21 mouse cellular contexts compared by ENCODE assay signal in the genomic region with DNA sequence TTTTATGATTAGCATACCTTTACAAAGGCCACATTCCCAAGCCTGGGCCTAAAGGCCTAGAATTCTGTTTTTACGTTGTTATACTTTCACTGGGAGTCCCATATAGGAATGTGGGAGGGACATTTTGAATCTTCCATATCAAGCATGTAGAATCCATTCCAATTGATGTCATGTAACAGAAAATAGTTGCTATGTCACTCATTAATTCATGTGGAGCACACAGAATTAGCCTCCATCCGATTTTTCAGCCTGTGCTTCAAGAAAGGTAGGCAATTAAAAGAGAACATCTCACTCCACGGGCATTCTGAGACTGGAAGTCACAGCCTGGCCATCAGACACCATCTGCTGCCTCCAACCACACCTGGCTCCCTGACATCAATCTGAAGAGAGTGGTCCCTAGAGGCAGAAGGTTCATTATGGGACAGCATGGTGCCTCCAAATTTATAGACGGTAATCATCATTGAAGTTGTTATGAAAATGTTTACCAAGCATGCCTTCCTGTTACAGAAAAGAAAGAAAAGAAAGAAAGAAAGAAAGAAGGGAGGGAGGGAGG.
DNase-seq lines count a peak whose midpoint lies in the region; ATAC-seq and TF ChIP-seq lines count a peak whose summit lies in the region.
"Had no signal": no experiment of that assay in that cellular context is flagged by ENCODE, and none has a peak within 500 bp of the region (broad histone marks: within the 10 kb centered on the region; RNA-seq: fewer than 3 reads in every experiment).

No protein-coding gene starts in this region.

- H3K36me3 ChIP-seq in hindbrain, embryonic 11.5 days (ENCODE audit: control insufficient read depth, insufficient read depth, low read length) = no peaks in the 10 kb centered on the region
- H3K36me3 ChIP-seq in hindbrain, embryonic 10.5 days = no peaks in the 10 kb centered on the region
- no peaks in the 10 kb centered on the region for H3K36me3 ChIP-seq in hindbrain, postnatal 0 days (ENCODE audit: insufficient read depth, low read length)
- no peaks in the 10 kb centered on the region for H3K36me3 ChIP-seq in limb, embryonic 10.5 days
- no peaks in the 10 kb centered on the region for H3K36me3 ChIP-seq in forebrain, postnatal 0 days (ENCODE audit: insufficient read depth)
- H3K36me3 ChIP-seq: embryonic facial prominence, embryonic 10.5 days; forebrain, embryonic 12.5 days; hindbrain, embryonic 15.5 days; midbrain, embryonic 15.5 days had no signal

- 55% methylated on average over 4 of the region's 4 CpGs for WGBS in hindbrain, embryonic 11.5 days
- 64% methylated on average over 4 of the region's 4 CpGs for WGBS in hindbrain, embryonic 10.5 days
- 43% methylated on average over 4 of the region's 4 CpGs for WGBS in hindbrain, postnatal 0 days
- WGBS in limb, embryonic 10.5 days = 67% methylated on average over 4 of the region's 4 CpGs
- 63% methylated on average over 4 of the region's 4 CpGs for WGBS in forebrain, postnatal 0 days

- peak; percentile 14 for DNase-seq in hindbrain, embryonic 11.5 days (ENCODE audit: low spot score)
- DNase-seq in hindbrain, embryonic 10.5 days (ENCODE audit: low spot score) = no peak
- DNase-seq in WW6 (ENCODE audit: low read depth, low spot score) = peak; percentile 1
- peak; percentile 33 for DNase-seq in cerebellum, adult 9-11 months
- peak; percentile 66 for DNase-seq in hindbrain, postnatal 0 days (ENCODE audit: low spot score)
- no peak for DNase-seq in limb, embryonic 10.5 days (ENCODE audit: low spot score)
- no peak for DNase-seq in frontal cortex, postnatal 14 days (ENCODE audit: low spot score in 2 of 2)
- DNase-seq in forebrain, postnatal 0 days = no peak
- DNase-seq: adrenal gland, postnatal 25 days; gastrocnemius, postnatal 36 days; kidney, adult 18-20 months; kidney, postnatal 14 days; lung, adult 18-20 months; lung, postnatal 14 days; thymus, postnatal 25 days had no signal

- H3K4me3 ChIP-seq in hindbrain, embryonic 11.5 days (ENCODE audit: low read depth, low read length) = no peak overlapping the region
- no peak overlapping the region for H3K4me3 ChIP-seq in hindbrain, embryonic 10.5 days
- no peak overlapping the region for H3K4me3 ChIP-seq in hindbrain, postnatal 0 days (ENCODE audit: low read length)
- H3K4me3 ChIP-seq in limb, embryonic 10.5 days = no peak overlapping the region
- no peak overlapping the region for H3K4me3 ChIP-seq in forebrain, postnatal 0 days (ENCODE audit: low read depth, low read length)
- H3K4me3 ChIP-seq: embryonic facial prominence, embryonic 10.5 days; forebrain, embryonic 12.5 days; hindbrain, embryonic 15.5 days; megakaryocyte, embryonic 14.5 days; midbrain, embryonic 15.5 days had no signal

- ATAC-seq in hindbrain, embryonic 11.5 days (ENCODE audit: low FRiP score) = no peak
- peak; percentile 68; the same call in 1 of the 2 replicates for ATAC-seq in hindbrain, postnatal 0 days
- ATAC-seq in forebrain, postnatal 0 days = no peak
- ATAC-seq: midbrain, embryonic 15.5 days had no signal

- H3K4me2 ChIP-seq in hindbrain, embryonic 11.5 days (replicated peaks; ENCODE audit: low read depth, low read length) = no peak overlapping the region
- H3K4me2 ChIP-seq in hindbrain, postnatal 0 days (ENCODE audit: low read depth, low read length) = no peak overlapping the region
- H3K4me2 ChIP-seq in forebrain, postnatal 0 days (ENCODE audit: low read depth) = no peak overlapping the region
- H3K4me2 ChIP-seq: forebrain, embryonic 12.5 days; hindbrain, embryonic 15.5 days; midbrain, embryonic 15.5 days had no signal

- H3K4me1 ChIP-seq in hindbrain, embryonic 11.5 days (replicated peaks; ENCODE audit: control insufficient read depth, insufficient read depth, low read length) = no peaks in the 10 kb centered on the region
- no peaks in the 10 kb centered on the region for H3K4me1 ChIP-seq in hindbrain, embryonic 10.5 days (replicated peaks)
- H3K4me1 ChIP-seq in hindbrain, postnatal 0 days (ENCODE audit: insufficient read depth, low read length) = no peaks in the 10 kb centered on the region
- no peaks in the 10 kb centered on the region for H3K4me1 ChIP-seq in limb, embryonic 10.5 days
- H3K4me1 ChIP-seq in forebrain, postnatal 0 days (ENCODE audit: insufficient read depth) = no peaks in the 10 kb centered on the region
- H3K4me1 ChIP-seq: embryonic facial prominence, embryonic 10.5 days; forebrain, embryonic 12.5 days; hindbrain, embryonic 15.5 days; megakaryocyte, embryonic 14.5 days; midbrain, embryonic 15.5 days had no signal

- H3K9me3 ChIP-seq in hindbrain, embryonic 11.5 days (ENCODE audit: control insufficient read depth, low read length) = no peaks in the 10 kb centered on the region
- H3K9me3 ChIP-seq in hindbrain, embryonic 10.5 days = no peaks in the 10 kb centered on the region
- H3K9me3 ChIP-seq in hindbrain, postnatal 0 days (ENCODE audit: low read length) = no peaks in the 10 kb centered on the region
- H3K9me3 ChIP-seq in limb, embryonic 10.5 days (replicated peaks) = no peaks in the 10 kb centered on the region
- no peaks in the 10 kb centered on the region for H3K9me3 ChIP-seq in forebrain, postnatal 0 days (ENCODE audit: low read length)
- H3K9me3 ChIP-seq: embryonic facial prominence, embryonic 10.5 days; forebrain, embryonic 12.5 days; hindbrain, embryonic 15.5 days; midbrain, embryonic 15.5 days had no signal

- no peaks in the 10 kb centered on the region for H3K27me3 ChIP-seq in hindbrain, embryonic 11.5 days (ENCODE audit: control insufficient read depth, insufficient read depth, low read length)
- H3K27me3 ChIP-seq in hindbrain, embryonic 10.5 days (ENCODE audit: insufficient read depth, poor library complexity, severe bottlenecking) = no peaks in the 10 kb centered on the region
- H3K27me3 ChIP-seq in hindbrain, postnatal 0 days (ENCODE audit: insufficient read depth, low read length) = no peaks in the 10 kb centered on the region
- H3K27me3 ChIP-seq in limb, embryonic 10.5 days (ENCODE audit: low read depth, poor library complexity, severe bottlenecking) = no peaks in the 10 kb centered on the region
- H3K27me3 ChIP-seq in forebrain, postnatal 0 days (ENCODE audit: insufficient read depth, low read length) = no peaks in the 10 kb centered on the region
- H3K27me3 ChIP-seq: CH12.LX; forebrain, embryonic 12.5 days; hindbrain, embryonic 15.5 days; megakaryocyte, embryonic 14.5 days; midbrain, embryonic 15.5 days had no signal

- H3K27ac ChIP-seq in hindbrain, embryonic 11.5 days (ENCODE audit: low read depth, low read length) = no peak overlapping the region
- no peak overlapping the region for H3K27ac ChIP-seq in hindbrain, embryonic 10.5 days
- H3K27ac ChIP-seq in hindbrain, postnatal 0 days = no peak overlapping the region
- no peak overlapping the region for H3K27ac ChIP-seq in limb, embryonic 10.5 days
- no peak overlapping the region for H3K27ac ChIP-seq in forebrain, postnatal 0 days (ENCODE audit: low read depth, low read length)
- H3K27ac ChIP-seq: embryonic facial prominence, embryonic 10.5 days; forebrain, embryonic 12.5 days; hindbrain, embryonic 15.5 days; midbrain, embryonic 15.5 days had no signal

- no peak for TF ChIP-seq CTCF in hindbrain, postnatal 0 days (IDR thresholded peaks at IDR 0.05; ENCODE audit: low read depth)
- TF ChIP-seq CTCF in forebrain, postnatal 0 days (IDR thresholded peaks at IDR 0.05; ENCODE audit: low read depth) = no peak

- no peak overlapping the region for H3K9ac ChIP-seq in hindbrain, embryonic 11.5 days (ENCODE audit: low read depth, low read length)
- no peak overlapping the region for H3K9ac ChIP-seq in hindbrain, postnatal 0 days (replicated peaks; ENCODE audit: low read length)
- no peak overlapping the region for H3K9ac ChIP-seq in forebrain, postnatal 0 days
- H3K9ac ChIP-seq: forebrain, embryonic 12.5 days; hindbrain, embryonic 15.5 days; midbrain, embryonic 15.5 days had no signal

Comparison
In these comparisons a context has a peak if more than half of its experiments do, and no peak if none do; other contexts are left out.
1. DNase-seq: peak in hindbrain, embryonic 11.5 days (single experiment), WW6 (single experiment), cerebellum, adult 9-11 months (single experiment) and hindbrain, postnatal 0 days (single experiment); none in hindbrain, embryonic 10.5 days (single experiment), limb, embryonic 10.5 days (single experiment), frontal cortex, postnatal 14 days (0 of 2) and forebrain, postnatal 0 days (single experiment).